Mouse (Mus musculus) liver, embryonic 14.5 days (tissue): Measurements from ENCODE around the gene Dok3. TPM values are rescaled to one million over a fixed set of nuclear protein-coding genes. Genes with fewer than 3 reads are reported as not detected.

Source experiments
- ATAC-seq: fragments of 200-750 bp; cut with Nextera tagmentation; 2 replicates; pipeline ENCODE4 v1.8.0; 2017; ENCODE audit warnings: moderate number of reproducible peaks, mild to moderate bottlenecking, moderate library complexity; ENCODE audit not compliant: insufficient read depth
- DNase-seq, 3 experiments: peaks; one replicate each; pipeline ENCODE4 v3.0.0-alpha.2; 2012 to 2013; ENCODE audit warnings: low read depth in 3 of 3, low spot score in 3 of 3
- H3K27ac ChIP-seq: fragments of 300-500 bp; sonication (generic); 2 replicates; pipeline ENCODE4 v1.5.1; 2014; ENCODE audit warnings: moderate library complexity, mild to moderate bottlenecking, control low read depth, inconsistent platforms
- H3K27me3 ChIP-seq: fragments of 300-500 bp; sonication (generic); 2 replicates; pipeline ENCODE4 v1.6.1; 2014; ENCODE audit warnings: mild to moderate bottlenecking, low read length, moderate library complexity; ENCODE audit not compliant: control insufficient read depth, insufficient read depth
- H3K36me3 ChIP-seq: fragments of 300-500 bp; sonication (generic); replicated peaks from 2 replicates; pipeline ENCODE4 v1.6.1; 2014; ENCODE audit warnings: low read depth; ENCODE audit not compliant: control insufficient read depth, insufficient read depth
- H3K4me1 ChIP-seq, 2 experiments: fragments of 200-500 bp in 1 of 2; fragments of 300-500 bp in 1 of 2; sonication (generic) in 1 of 2; replicated peaks; 2 replicates each; pipeline ENCODE4 v1.6.1; 2012 to 2014; ENCODE audit warnings: antibody characterized with exemption in 1 of 2, inconsistent platforms in 1 of 2, low read length in 1 of 2; ENCODE audit not compliant: control insufficient read depth in 2 of 2, insufficient read depth in 2 of 2
- H3K4me2 ChIP-seq: fragments of 300-500 bp; sonication (generic); 2 replicates; pipeline ENCODE4 v1.6.1; 2014; ENCODE audit warnings: low read depth, mild to moderate bottlenecking, control low read depth, moderate library complexity
- H3K4me3 ChIP-seq, 2 experiments: fragments of 200-500 bp in 1 of 2; fragments of 300-500 bp in 1 of 2; sonication (generic) in 1 of 2; 2 replicates each; pipeline ENCODE4 v1.5.1; 2012 to 2014; ENCODE audit warnings: low read depth in 2 of 2, low read length in 2 of 2, mild to moderate bottlenecking in 2 of 2, control low read depth in 1 of 2, inconsistent platforms in 1 of 2, moderate library complexity in 1 of 2; ENCODE audit not compliant: insufficient read depth in 1 of 2
- H3K9ac ChIP-seq: fragments of 300-500 bp; sonication (generic); replicated peaks from 2 replicates; pipeline ENCODE4 v1.6.1; 2014; ENCODE audit warnings: mild to moderate bottlenecking, control low read depth, moderate library complexity
- H3K9me3 ChIP-seq: fragments of 300-500 bp; sonication (generic); 2 replicates; pipeline ENCODE4 v1.6.1; 2016; ENCODE audit warnings: low read length, mixed read lengths; ENCODE audit not compliant: control insufficient read depth
- CTCF ChIP-seq: IDR thresholded peaks from 2 replicates; pipeline ENCODE4 v1.5.1; 2016; ENCODE audit warnings: antibody characterized with exemption, low read depth, control low read depth
- EP300 ChIP-seq: IDR thresholded peaks from 2 replicates; pipeline ENCODE4 v1.6.1; 2016; ENCODE audit warnings: antibody characterized with exemption, low read depth
- WGBS: fragments of 180-500 bp; shearing (Covaris S2); extraction: QIAGEN DNeasy Blood & Tissue Kit; methylation state at CpG from one replicate; pipeline ENCODE4 v1.1.7; 2014; ENCODE audit not compliant: insufficient replicate concordance; 5-methylcytosine and 5-hydroxymethylcytosine counted together
- polyA plus RNA-seq, 2 experiments: library from polyadenylated mRNA; depleted of rRNA in 1 of 2; stranded (reverse) in 1 of 2; unstranded in 1 of 2; fragments of >200 nt; fragmentation: Nextera tagmentation in 1 of 2; extraction: Ambion mirVana in 1 of 2; gene quantifications; 2 replicates each; pipeline versions ENCODE4 v1.2.1 to v1.2.3; 2012 to 2014

The Dok3 gene
- polyA plus RNA-seq, 2 experiments, result 2.9 to 4.7 TPM

GRCm38 (mm10) chr13:55486916-55487577 lies 42.0 kb downstream of the Dok3 start:
- H3K4me3 ChIP-seq, result peak overlapping the region; percentile 52 to 55
- DNase-seq, result no peak
- H3K27me3 ChIP-seq, result peaks cover 51% of the 10 kb centered on the region
- 0% methylated on average over 27 of the region's 29 CpGs for WGBS
- peak; percentile 25; the same call in 1 of the 2 replicates for ATAC-seq
- H3K9me3 ChIP-seq, result no peaks in the 10 kb centered on the region
- H3K9ac ChIP-seq, result peak overlapping the region; percentile 31
- H3K4me1 ChIP-seq, result no peaks in the 10 kb centered on the region; a peak in 1 of 4 replicates
- H3K27ac ChIP-seq, result no peak overlapping the region
- H3K36me3 ChIP-seq, result no peaks in the 10 kb centered on the region
- TF ChIP-seq CTCF, result no peak
- no peak for TF ChIP-seq EP300
- peak overlapping the region; percentile 61 for H3K4me2 ChIP-seq

- Histone ChIP-seq H3K4me1 (no peaks in the 10 kb centered on the region; a peak in 1 of 4 replicates), H3K4me2 (peak overlapping the region; percentile 61; the same call in 1 of the 2 replicates), H3K9me3 (no peaks in the 10 kb centered on the region), H3K9ac (no peak overlapping the region), H3K27ac (no peak overlapping the region), H3K27me3 (peaks cover 51% of the 10 kb centered on the region), H3K4me3 (no peak overlapping the region), H3K36me3 (no peaks in the 10 kb centered on the region)
- DNase-seq (no peak), ATAC-seq (no peak)
- WGBS, result 54% methylated on average over 14 of the region's 14 CpGs
- TF ChIP-seq CTCF, result no peak
- TF ChIP-seq EP300, result no peak
Measured at GRCm38 (mm10) chr13:55486029-55486794, 42.9 kb downstream of the Dok3 start.

GRCm38 (mm10) chr13:55484520-55485088 lies 44.5 kb downstream of the Dok3 start:
- 37% methylated on average over 7 of the region's 7 CpGs for WGBS
- Histone ChIP-seq H3K9ac (no peak overlapping the region), H3K4me3 (no peak overlapping the region), H3K36me3 (no peaks in the 10 kb centered on the region), H3K4me2 (no peak overlapping the region), H3K27ac (no peak overlapping the region), H3K9me3 (no peaks in the 10 kb centered on the region), H3K4me1 (no peaks in the 10 kb centered on the region; a peak in 1 of 4 replicates), H3K27me3 (peaks cover 51% of the 10 kb centered on the region)
- TF ChIP-seq EP300, result no peak
- DNase-seq (no peak), ATAC-seq (no peak)

- H3K27me3 ChIP-seq, result peaks cover 43% of the 10 kb centered on the region
- H3K4me3 ChIP-seq, result no peak overlapping the region
- no peak overlapping the region for H3K9ac ChIP-seq
- H3K9me3 ChIP-seq, result no peaks in the 10 kb centered on the region
- H3K27ac ChIP-seq, result no peak overlapping the region
- WGBS, result 40% methylated on average over 15 of the region's 15 CpGs
- H3K36me3 ChIP-seq, result no peaks in the 10 kb centered on the region
- no peak for ATAC-seq
- TF ChIP-seq CTCF, result no peak
- DNase-seq, result no peak
- peaks cover 0 to 3% of the 10 kb centered on the region in 2 experiments; a peak in 1 of 4 replicates for H3K4me1 ChIP-seq
- H3K4me2 ChIP-seq, result no peak overlapping the region
Measured at GRCm38 (mm10) chr13:55483593-55483992, 45.5 kb downstream of the Dok3 start.

GRCm38 (mm10) chr13:55483071-55483470 lies 46.0 kb downstream of the Dok3 start:
- Histone ChIP-seq H3K27ac (no peak overlapping the region), H3K9ac (no peak overlapping the region), H3K4me3 (no peak overlapping the region), H3K27me3 (peaks cover 39% of the 10 kb centered on the region), H3K4me1 (peaks cover 0 to 3% of the 10 kb centered on the region in 2 experiments; a peak in 1 of 4 replicates), H3K36me3 (no peaks in the 10 kb centered on the region), H3K4me2 (no peak overlapping the region), H3K9me3 (no peaks in the 10 kb centered on the region)
- ATAC-seq (no peak), DNase-seq (no peak)
- WGBS, result 33% methylated on average over 9 of the region's 9 CpGs
- TF ChIP-seq CTCF (no peak), EP300 (no peak)
